Mouse (Mus musculus) thymus, adult 2 months (tissue): ENCODE measurements at regions not wholly inside any gene's neighbourhood (a gene's known extent, or its start where the extent isn't known, plus 50 kb on each side); places are given as distances from the start of the nearest gene placed in this dataset.

Source experiments
- CTCF ChIP-seq: fragments of 200-500 bp; IDR thresholded peaks from 2 replicates; pipeline ENCODE4 v1.5.1; 2012; ENCODE audit warnings: mild to moderate bottlenecking, control low read depth, low read length, moderate library complexity, borderline replicate concordance; ENCODE audit not compliant: control insufficient read depth, poor library complexity, insufficient read depth; ENCODE audit errors: extremely low read depth
- POLR2A ChIP-seq: fragments of 200-500 bp; IDR thresholded peaks from 2 replicates; pipeline ENCODE4 v1.6.1; 2012; ENCODE audit warnings: mild to moderate bottlenecking, low read length, control low read depth, moderate library complexity; ENCODE audit not compliant: control insufficient read depth, poor library complexity, insufficient read depth; ENCODE audit errors: extremely low read depth

DNA sequence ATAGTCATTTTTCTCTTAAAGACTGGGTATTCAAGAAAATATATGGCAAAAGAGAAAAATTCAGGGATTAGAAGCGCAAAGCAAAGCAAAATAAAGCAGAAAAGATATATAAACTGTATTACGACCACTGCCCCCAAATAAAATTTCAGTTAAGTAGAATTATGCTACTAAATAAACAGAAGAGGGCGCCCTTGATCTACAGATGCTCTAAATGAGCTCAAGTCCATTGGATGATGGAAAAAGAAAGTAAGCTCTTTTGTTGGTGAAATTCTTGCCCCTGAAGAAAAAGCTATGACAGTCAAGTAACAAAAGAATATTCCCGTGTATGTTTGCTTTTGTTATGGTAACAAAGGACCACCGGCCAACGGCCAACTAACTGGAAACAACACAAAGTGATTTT lies 165.5 kb upstream of the Stk26 start:
- TF ChIP-seq CTCF (no peak), POLR2A (no peak)
